Mouse (Mus musculus) T-helper 2 cell (primary cell): ENCODE measurements around the gene Gpc1.

Experiments
- in situ Hi-C: fragments of 300-600 bp; cut with MboI, MseI; formaldehyde crosslinking; loops from one replicate; pipeline ENCODE4 v1.15.1; 2025; ENCODE audit warnings: high pct_unique_total_duplicates

Gene Gpc1

GRCm38 (mm10) chr1:92879266-92879665 lies 47.8 kb downstream of the Gpc1 start:
- in situ Hi-C loops, result no loop called here

GRCm38 (mm10) chr1:92880101-92880500 lies 48.7 kb downstream of the Gpc1 start:
- in situ Hi-C loops, result no loop called here

- in situ Hi-C loops, result no loop called here
These were observed 50.5 kb downstream of the Gpc1 start for GRCm38 (mm10) chr1:92881982-92882381.

- in situ Hi-C loops, result no loop called here
These were observed 57.6 kb downstream of the Gpc1 start for GRCm38 (mm10) chr1:92888901-92889655.

GRCm38 (mm10) chr1:92892791-92893190 lies 61.3 kb downstream of the Gpc1 start:
- in situ Hi-C loops, result no loop called here

- in situ Hi-C loops, result no loop called here
These were observed 62.5 kb downstream of the Gpc1 start for GRCm38 (mm10) chr1:92893896-92894295.

GRCm38 (mm10) chr1:92895089-92895488 lies 63.6 kb downstream of the Gpc1 start:
- in situ Hi-C loops, result loop anchor here (5.0 kb wide), 1 partner anchor 68 kb away; no protein-coding TSS in a partner anchor

- in situ Hi-C loops, result loop anchor here (25.0 kb wide), 1 partner anchor 1490 kb away; the partner anchor contains the start of gene Hes6
These were observed 71.3 kb downstream of the Gpc1 start, which contains the start of gene Ankmy1 for GRCm38 (mm10) chr1:92902786-92903185. Gene Ankmy1, minus strand, starts transcription at chr1:92902906.

GRCm38 (mm10) chr1:92903627-92904026 lies 72.2 kb downstream of the Gpc1 start:
- in situ Hi-C loops, result loop anchor here (25.0 kb wide), 1 partner anchor 1491 kb away; the partner anchor contains the start of gene Hes6

- in situ Hi-C loops, result loop anchor here (25.0 kb wide), 1 partner anchor 1494 kb away; the partner anchor contains the start of gene Hes6
These were observed 74.4 kb downstream of the Gpc1 start for GRCm38 (mm10) chr1:92905703-92906310.

- in situ Hi-C loops, result loop anchor here (25.0 kb wide), 1 partner anchor 1495 kb away; the partner anchor contains the start of gene Hes6
These were observed 75.6 kb downstream of the Gpc1 start, which contains the start of gene Dusp28 for GRCm38 (mm10) chr1:92906779-92907631. Gene Dusp28, plus strand, starts transcription at chr1:92906981.

- in situ Hi-C loops, result loop anchor here (25.0 kb wide), 1 partner anchor 1495 kb away; the partner anchor contains the start of gene Hes6
These were observed 76.4 kb downstream of the Gpc1 start for GRCm38 (mm10) chr1:92907632-92908360.

- in situ Hi-C loops, result loop anchor here (25.0 kb wide), 1 partner anchor 1496 kb away; the partner anchor contains the start of gene Hes6
These were observed 77.2 kb downstream of the Gpc1 start for GRCm38 (mm10) chr1:92908664-92909063.

- in situ Hi-C loops, result loop anchor here (25.0 kb wide), 1 partner anchor 1497 kb away; the partner anchor contains the start of gene Hes6
These were observed 77.6 kb downstream of the Gpc1 start for GRCm38 (mm10) chr1:92909068-92909467.
